9 mouse cellular contexts compared by ENCODE assay signal in the genomic region with DNA sequence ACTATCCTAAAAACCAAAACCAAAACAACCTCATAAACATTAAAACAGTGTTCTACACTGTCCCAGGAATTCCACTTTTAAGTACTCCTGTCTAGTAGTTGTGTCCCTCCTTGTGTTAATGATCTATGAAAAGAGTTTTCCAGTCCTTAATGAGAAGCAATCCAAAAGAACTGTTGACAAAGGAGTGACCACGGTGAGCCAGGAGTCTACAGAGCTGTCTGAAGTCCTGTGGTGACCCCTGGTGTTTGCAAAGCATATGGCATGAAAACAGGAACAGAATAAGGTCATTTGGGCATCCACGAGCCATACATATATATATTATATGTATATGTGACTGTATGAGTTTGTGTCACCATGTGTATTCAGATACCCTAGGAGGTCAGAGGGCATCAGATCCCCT. TPM values are rescaled to one million over a fixed set of nuclear protein-coding genes. Genes with fewer than 3 reads are reported as not detected.
DNase-seq lines count a peak whose midpoint lies in the region; ATAC-seq and TF ChIP-seq lines count a peak whose summit lies in the region.
"Had no signal": no experiment of that assay in that cellular context is flagged by ENCODE, and none has a peak within 500 bp of the region (broad histone marks: within the 10 kb centered on the region; RNA-seq: fewer than 3 reads in every experiment).

No protein-coding gene starts in this region.

- H3K36me3 ChIP-seq in thymus, adult 2 months (ENCODE audit: control insufficient read depth, insufficient read depth, low read length): no peaks in the 10 kb centered on the region
- H3K36me3 ChIP-seq in lung, embryonic 15.5 days: no peaks in the 10 kb centered on the region
- H3K36me3 ChIP-seq: embryonic facial prominence, embryonic 13.5 days had no signal

- H3K27me3 ChIP-seq in thymus, adult 2 months (ENCODE audit: control insufficient read depth, insufficient read depth, low read length): peaks cover 19% of the 10 kb centered on the region; the same call in 1 of the 2 replicates
- H3K27me3 ChIP-seq in lung, embryonic 15.5 days: peaks cover 42% of the 10 kb centered on the region

- DNase-seq in thymus, adult 2 months: peak; percentile 72
- DNase-seq in thymus, adult 18-20 months: no peak
- DNase-seq in c-Kit-negative CD71-positive TER-119-positive erythroid progenitor cells, embryonic 14.5 days (ENCODE audit: low read depth, low spot score): peak; percentile 35
- DNase-seq in forelimb bud, embryonic 11.5 days (ENCODE audit: low read depth, low spot score): peak; percentile 78
- peak; percentile 76 to 82 for DNase-seq in kidney, adult 8-10 months
- peak; percentile 84 for DNase-seq in retina, embryonic 14.5 days (ENCODE audit: low spot score)
- DNase-seq in ovary, postnatal 10 days (ENCODE audit: low spot score): no peak

- TF ChIP-seq POLR2A in thymus, adult 2 months (IDR thresholded peaks at IDR 0.05; ENCODE audit: control insufficient read depth, extremely low read depth, insufficient read depth, low read length, poor library complexity): no peak

- H3K4me1 ChIP-seq in thymus, adult 2 months (replicated peaks; ENCODE audit: control insufficient read depth, insufficient read depth, low read length): peaks cover 10% of the 10 kb centered on the region
- peaks cover 13% of the 10 kb centered on the region for H3K4me1 ChIP-seq in lung, embryonic 15.5 days

- no peak overlapping the region for H3K27ac ChIP-seq in thymus, adult 2 months (ENCODE audit: control insufficient read depth, insufficient read depth, low read length)
- H3K27ac ChIP-seq in lung, embryonic 15.5 days: no peak overlapping the region
- H3K27ac ChIP-seq: embryonic facial prominence, embryonic 13.5 days had no signal

- no peak overlapping the region for H3K4me2 ChIP-seq in lung, embryonic 15.5 days
- H3K4me2 ChIP-seq: embryonic facial prominence, embryonic 13.5 days had no signal

- H3K4me3 ChIP-seq in thymus, adult 2 months (ENCODE audit: control insufficient read depth, insufficient read depth, low read length): no peak overlapping the region
- H3K4me3 ChIP-seq in lung, embryonic 15.5 days: no peak overlapping the region
- H3K4me3 ChIP-seq: embryonic facial prominence, embryonic 13.5 days had no signal

- no peak for TF ChIP-seq CTCF in thymus, adult 2 months (IDR thresholded peaks at IDR 0.05; ENCODE audit: borderline replicate concordance, control insufficient read depth, extremely low read depth, insufficient read depth, low read length, poor library complexity)

- H3K9me3 ChIP-seq in lung, embryonic 15.5 days: no peaks in the 10 kb centered on the region
- H3K9me3 ChIP-seq: embryonic facial prominence, embryonic 13.5 days had no signal

- WGBS in thymus, adult 2 months: 2% methylated on average over 2 of the region's 2 CpGs
- 2% methylated on average over 2 of the region's 2 CpGs for WGBS in lung, embryonic 15.5 days

- H3K9ac ChIP-seq in lung, embryonic 15.5 days: no peak overlapping the region
- H3K9ac ChIP-seq: embryonic facial prominence, embryonic 13.5 days had no signal

- peak; percentile 50; the same call in 1 of the 2 replicates for ATAC-seq in lung, embryonic 15.5 days (ENCODE audit: borderline replicate concordance, extremely low read depth, low FRiP score, low TSS enrichment)

RNA-seq across cellular contexts. Expression of a gene that starts 8.0 kb away (rescaled TPM):
- polyA plus RNA-seq in thymus, adult 2 months (2012; rRNA removed): 236 and 244 TPM in 2 replicates
- polyA plus RNA-seq in lung, embryonic 15.5 days (2015; fragmentation: Nextera tagmentation; extraction: Ambion mirVana): 114 and 122 TPM in 2 replicates

RNA-seq across cellular contexts. Expression of a gene that starts 8.5 kb away (rescaled TPM):
- polyA plus RNA-seq in thymus, adult 2 months (2012; rRNA removed): 3.5 and 4.5 TPM in 2 replicates
- 2.9 and 3.1 TPM in 2 replicates for polyA plus RNA-seq in lung, embryonic 15.5 days (2015; fragmentation: Nextera tagmentation; extraction: Ambion mirVana)

RNA-seq across cellular contexts. Expression of a gene that starts 11.5 kb away (rescaled TPM):
- 65.6 and 65.7 TPM in 2 replicates for polyA plus RNA-seq in thymus, adult 2 months (2012; rRNA removed)
- polyA plus RNA-seq in lung, embryonic 15.5 days (2015; fragmentation: Nextera tagmentation; extraction: Ambion mirVana): 138 and 140 TPM in 2 replicates

RNA-seq across cellular contexts. Expression of a gene that starts 36.2 kb away (rescaled TPM):
- polyA plus RNA-seq in thymus, adult 2 months (2012; rRNA removed): 78.8 and 127 TPM in 2 replicates
- 24.8 and 27.8 TPM in 2 replicates for polyA plus RNA-seq in lung, embryonic 15.5 days (2015; fragmentation: Nextera tagmentation; extraction: Ambion mirVana)

RNA-seq across cellular contexts. Expression of a gene that starts 47.2 kb away (rescaled TPM):
- 902 and 905 TPM in 2 replicates for polyA plus RNA-seq in thymus, adult 2 months (2012; rRNA removed)
- 294 and 302 TPM in 2 replicates for polyA plus RNA-seq in lung, embryonic 15.5 days (2015; fragmentation: Nextera tagmentation; extraction: Ambion mirVana)

Comparison
In these comparisons a context has a peak if more than half of its experiments do, and no peak if none do; other contexts are left out.
1. DNase-seq: peak in thymus, adult 2 months (single experiment), c-Kit-negative CD71-positive TER-119-positive erythroid progenitor cells, embryonic 14.5 days (single experiment), forelimb bud, embryonic 11.5 days (single experiment), kidney, adult 8-10 months (2 of 2) and retina, embryonic 14.5 days (single experiment); none in thymus, adult 18-20 months (0 of 2) and ovary, postnatal 10 days (single experiment).